Mouse (Mus musculus) kidney, postnatal 36 days (tissue): ENCODE measurements around the gene Entpd1.

Source experiments
- DNase-seq, 2 experiments: peaks; one replicate each; pipeline ENCODE4 v3.0.0; 2021 to 2022; ENCODE audit warnings: mixed read lengths in 2 of 2

The Entpd1 gene

GRCm38 (mm10) chr19:40726614-40727013 lies 114.4 kb downstream of the Entpd1 start:
- DNase-seq, result no peak

GRCm38 (mm10) chr19:40728213-40728612 lies 116.0 kb downstream of the Entpd1 start:
- no peak for DNase-seq

GRCm38 (mm10) chr19:40728732-40729420 lies 116.7 kb downstream of the Entpd1 start:
- no peak for DNase-seq

GRCm38 (mm10) chr19:40733409-40733808 lies 121.2 kb downstream of the Entpd1 start:
- no peak for DNase-seq

GRCm38 (mm10) chr19:40733849-40734248 lies 121.7 kb downstream of the Entpd1 start:
- DNase-seq, result no peak

GRCm38 (mm10) chr19:40736680-40737512 lies 124.7 kb downstream of the Entpd1 start:
- peak; percentile 44 to 78 for DNase-seq

- DNase-seq, result no peak
Measured at GRCm38 (mm10) chr19:40737613-40738012, 125.4 kb downstream of the Entpd1 start.

GRCm38 (mm10) chr19:40738683-40739324 lies 126.6 kb downstream of the Entpd1 start:
- DNase-seq, result no peak

GRCm38 (mm10) chr19:40746603-40747002 lies 134.4 kb downstream of the Entpd1 start:
- DNase-seq, result no peak

GRCm38 (mm10) chr19:40748559-40748958 lies 136.4 kb downstream of the Entpd1 start, which contains the start of gene Cc2d2b:
Gene Cc2d2b, plus strand, starts transcription at chr19:40748753.
- no peak for DNase-seq

- peak; percentile 29 to 73 for DNase-seq
Measured at GRCm38 (mm10) chr19:40754311-40754710, 142.1 kb downstream of the Entpd1 start.

GRCm38 (mm10) chr19:40760071-40760470 lies 147.9 kb downstream of the Entpd1 start:
- no peak for DNase-seq

- peak; percentile 23 to 55 for DNase-seq
Measured at GRCm38 (mm10) chr19:40762023-40762759, 150.0 kb downstream of the Entpd1 start.

- no peak for DNase-seq
Measured at GRCm38 (mm10) chr19:40767189-40767588, 155.0 kb downstream of the Entpd1 start.

GRCm38 (mm10) chr19:40769341-40769770 lies 157.2 kb downstream of the Entpd1 start:
- DNase-seq, result no peak

GRCm38 (mm10) chr19:40788004-40788714 lies 176.0 kb downstream of the Entpd1 start:
- DNase-seq, result no peak

GRCm38 (mm10) chr19:40788715-40789084 lies 176.5 kb downstream of the Entpd1 start:
- DNase-seq, result no peak
